Mouse (Mus musculus) forebrain, embryonic 11.5 days (tissue): Measurements from ENCODE around the gene Gja5. TPM values are rescaled to one million over a fixed set of nuclear protein-coding genes. Genes with fewer than 3 reads are reported as not detected.
A peak's percentile ranks its signal among the peaks of the same experiment; 100 is the strongest.

Experiments
- ATAC-seq: fragments of 200-750 bp; cut with Nextera tagmentation; replicated peaks from 2 replicates; pipeline ENCODE4 v1.8.0; 2017; ENCODE audit warnings: moderate TSS enrichment; ENCODE audit not compliant: low FRiP score
- DNase-seq: peaks from one replicate; pipeline ENCODE4 v3.0.0-alpha.2; 2017; ENCODE audit warnings: low spot score
- H3K27ac ChIP-seq: fragments of 300-500 bp; sonication (generic); 2 replicates; pipeline ENCODE4 v1.5.1; 2014; ENCODE audit warnings: low read depth, low read length
- H3K27me3 ChIP-seq: fragments of 300-500 bp; sonication (generic); 2 replicates; pipeline ENCODE4 v1.6.1; 2014; ENCODE audit warnings: mild to moderate bottlenecking, low read length, mixed read lengths; ENCODE audit not compliant: control insufficient read depth, insufficient read depth
- H3K36me3 ChIP-seq: fragments of 300-500 bp; sonication (generic); 2 replicates; pipeline ENCODE4 v1.6.1; 2014; ENCODE audit warnings: mild to moderate bottlenecking, low read length, moderate library complexity, mixed read lengths; ENCODE audit not compliant: control insufficient read depth, insufficient read depth
- H3K4me1 ChIP-seq: fragments of 300-500 bp; sonication (generic); replicated peaks from 2 replicates; pipeline ENCODE4 v1.6.1; 2014; ENCODE audit warnings: low read length, mixed read lengths; ENCODE audit not compliant: control insufficient read depth, insufficient read depth
- H3K4me2 ChIP-seq: fragments of 300-500 bp; sonication (generic); 2 replicates; pipeline ENCODE4 v1.6.1; 2014; ENCODE audit warnings: low read depth, mild to moderate bottlenecking, low read length, moderate library complexity, mixed read lengths; ENCODE audit not compliant: severe bottlenecking
- H3K4me3 ChIP-seq: fragments of 300-500 bp; sonication (generic); 2 replicates; pipeline ENCODE4 v1.5.1; 2014; ENCODE audit warnings: low read depth, low read length
- H3K9ac ChIP-seq: fragments of 300-500 bp; sonication (generic); 2 replicates; pipeline ENCODE4 v1.6.1; 2014; ENCODE audit warnings: low read length
- H3K9me3 ChIP-seq: fragments of 300-500 bp; sonication (generic); 2 replicates; pipeline ENCODE4 v1.6.1; 2016; ENCODE audit warnings: low read length, mixed read lengths; ENCODE audit not compliant: control insufficient read depth
- WGBS: fragments of 180-500 bp; shearing (Covaris S2); extraction: QIAGEN DNeasy Blood & Tissue Kit; methylation state at CpG from one replicate; pipeline ENCODE4 v1.1.7; 2014; 5-methylcytosine and 5-hydroxymethylcytosine counted together
- polyA plus RNA-seq: library from polyadenylated mRNA; unstranded; fragments of >200 nt; fragmentation: Nextera tagmentation; extraction: Ambion mirVana; gene quantifications from 2 replicates; pipeline ENCODE4 v1.2.1, GENCODE M21; 2014

Gja5 gene
- polyA plus RNA-seq, 1 experiment from 2014 or later, result 2.5 TPM

DNA sequence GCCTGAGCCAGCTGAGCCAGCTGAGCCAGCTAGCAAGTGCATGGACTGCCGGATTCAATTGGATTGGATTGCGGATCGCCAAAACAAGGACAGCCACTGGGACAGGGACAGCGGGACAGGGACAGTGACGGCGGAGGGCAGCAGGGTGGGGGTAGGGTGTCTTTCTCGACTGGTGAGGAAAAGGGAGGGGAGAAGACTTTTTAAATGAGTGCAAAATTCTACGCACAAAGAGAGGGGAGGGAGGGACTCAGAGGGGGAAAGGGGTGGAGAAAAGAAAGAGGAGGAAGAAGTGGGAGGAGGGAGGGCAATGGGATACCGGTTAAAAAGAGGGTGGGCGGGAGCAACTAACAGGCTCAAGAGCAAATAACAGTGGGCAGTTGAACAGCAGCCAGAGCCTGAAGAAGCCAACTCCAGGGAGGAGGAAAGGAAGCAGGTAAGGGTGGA is 127.6 kb downstream of the Gja5 start:
- H3K4me1 ChIP-seq, result peaks cover 4% of the 10 kb centered on the region
- H3K27ac ChIP-seq, result no peak overlapping the region
- H3K36me3 ChIP-seq, result no peaks in the 10 kb centered on the region
- under 1% methylated on average over 10 of the region's 10 CpGs for WGBS
- H3K4me3 ChIP-seq, result peak overlapping the region; percentile 28
- no peaks in the 10 kb centered on the region for H3K9me3 ChIP-seq
- H3K27me3 ChIP-seq, result no peaks in the 10 kb centered on the region
- DNase-seq (peak; percentile 57), ATAC-seq (no peak)
- H3K9ac ChIP-seq, result peak overlapping the region; percentile 59
- H3K4me2 ChIP-seq, result peak overlapping the region; percentile 41

DNA sequence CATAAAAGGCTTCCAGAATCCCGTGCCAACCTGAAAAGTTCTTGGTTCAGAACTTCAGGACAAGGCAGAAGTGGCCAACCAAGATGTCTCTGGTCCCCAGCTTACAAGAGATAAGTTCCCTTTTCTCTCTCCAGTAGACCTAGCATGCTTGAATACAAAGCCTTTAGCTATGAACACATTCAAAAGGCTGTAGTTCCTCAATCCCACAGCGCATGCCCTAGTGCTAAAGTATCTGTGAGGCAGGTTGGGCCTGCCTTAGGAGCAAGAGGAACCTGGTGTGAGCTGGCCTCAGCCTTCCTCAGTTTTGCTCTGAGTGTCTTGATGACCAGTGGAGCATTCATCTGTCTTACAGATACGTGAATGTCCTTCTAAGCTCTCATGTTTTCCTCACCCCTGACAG is 131.1 kb downstream of the Gja5 start:
- H3K27ac ChIP-seq, result no peak overlapping the region
- no peaks in the 10 kb centered on the region for H3K36me3 ChIP-seq
- no peak for DNase-seq
- H3K27me3 ChIP-seq, result no peaks in the 10 kb centered on the region
- ATAC-seq, result no peak
- H3K9ac ChIP-seq, result no peak overlapping the region
- peaks cover 4% of the 10 kb centered on the region for H3K4me1 ChIP-seq
- H3K4me3 ChIP-seq, result no peak overlapping the region
- no peak overlapping the region for H3K4me2 ChIP-seq
- WGBS, result 92% methylated on average over 3 of the region's 3 CpGs
- no peaks in the 10 kb centered on the region for H3K9me3 ChIP-seq

DNA sequence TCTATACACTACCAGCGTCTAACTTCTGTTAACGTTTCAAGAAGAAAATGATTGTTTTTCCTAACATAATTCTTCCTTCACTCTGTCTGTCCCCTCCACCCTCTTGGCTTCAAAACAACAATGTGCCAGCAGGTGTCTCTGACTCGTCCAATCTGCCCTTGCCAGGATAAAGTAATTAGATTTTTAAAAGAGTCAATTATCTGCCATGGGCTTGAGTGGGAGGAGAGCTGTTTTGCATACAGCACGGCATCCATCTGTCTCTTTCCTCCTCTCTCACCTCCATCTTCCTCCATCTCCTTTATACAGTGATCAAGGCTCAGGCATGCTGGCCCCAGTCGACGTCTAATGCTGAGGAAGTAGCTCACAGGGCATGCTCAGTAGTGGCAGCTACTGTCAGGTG is 132.6 kb downstream of the Gja5 start:
- ATAC-seq, result no peak
- no peak overlapping the region for H3K27ac ChIP-seq
- no peak overlapping the region for H3K9ac ChIP-seq
- H3K4me1 ChIP-seq, result peaks cover 4% of the 10 kb centered on the region
- H3K36me3 ChIP-seq, result no peaks in the 10 kb centered on the region
- no peaks in the 10 kb centered on the region for H3K9me3 ChIP-seq
- H3K4me2 ChIP-seq, result no peak overlapping the region
- no peak for DNase-seq
- no peaks in the 10 kb centered on the region for H3K27me3 ChIP-seq
- 36% methylated on average over 6 of the region's 6 CpGs for WGBS
- no peak overlapping the region for H3K4me3 ChIP-seq

DNA sequence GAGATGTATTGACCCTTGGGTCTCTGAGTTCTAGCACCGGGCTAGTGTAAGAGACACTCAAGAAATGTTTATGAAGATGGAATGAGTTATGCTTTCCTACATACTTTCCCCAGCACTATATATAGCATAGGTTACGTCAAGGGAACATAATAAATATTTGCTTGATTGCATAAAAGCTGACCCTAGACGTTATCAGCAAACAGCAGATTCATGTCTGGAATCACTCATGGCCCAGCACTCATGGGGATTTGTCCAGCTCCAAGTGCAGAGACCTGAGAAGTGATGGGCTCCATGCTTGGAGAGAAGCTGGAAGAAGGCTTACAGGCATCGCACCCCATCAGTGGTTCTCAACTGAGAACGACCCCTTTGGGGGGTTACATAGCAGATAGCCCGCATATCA is 135.2 kb downstream of the Gja5 start:
- H3K4me3 ChIP-seq, result no peak overlapping the region
- no peaks in the 10 kb centered on the region for H3K36me3 ChIP-seq
- 91% methylated on average over 6 of the region's 6 CpGs for WGBS
- no peaks in the 10 kb centered on the region for H3K9me3 ChIP-seq
- no peak for ATAC-seq
- H3K27ac ChIP-seq, result no peak overlapping the region
- no peaks in the 10 kb centered on the region; the same call in 1 of the 2 replicates for H3K4me1 ChIP-seq
- H3K4me2 ChIP-seq, result no peak overlapping the region
- DNase-seq, result no peak
- H3K27me3 ChIP-seq, result no peaks in the 10 kb centered on the region
- H3K9ac ChIP-seq, result no peak overlapping the region

DNA sequence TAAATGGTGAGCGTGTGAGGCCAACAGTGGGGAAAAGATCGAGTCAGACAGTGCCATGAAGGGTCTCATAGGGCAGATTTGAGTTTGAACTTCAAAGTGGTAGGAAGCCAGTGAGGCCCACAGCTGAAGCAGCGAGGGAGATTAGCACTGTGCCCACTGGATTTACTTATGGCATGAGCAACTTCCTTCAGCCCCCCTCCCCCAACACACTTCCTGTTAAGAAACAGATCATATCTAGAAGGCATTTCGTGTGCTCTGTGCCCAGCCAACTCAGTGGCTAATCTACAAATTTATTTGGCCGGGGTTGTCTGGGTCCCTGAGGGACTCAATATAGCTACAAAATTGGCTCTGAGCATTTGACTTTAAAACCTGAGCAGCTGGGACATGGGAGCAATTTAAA is 139.7 kb downstream of the Gja5 start:
- Histone ChIP-seq H3K4me2 (no peak overlapping the region), H3K27me3 (no peaks in the 10 kb centered on the region), H3K36me3 (no peaks in the 10 kb centered on the region), H3K4me3 (no peak overlapping the region), H3K9ac (no peak overlapping the region), H3K9me3 (no peaks in the 10 kb centered on the region), H3K27ac (no peak overlapping the region), H3K4me1 (no peaks in the 10 kb centered on the region)
- DNase-seq (no peak), ATAC-seq (no peak)
- 81% methylated on average over 5 of the region's 5 CpGs for WGBS

DNA sequence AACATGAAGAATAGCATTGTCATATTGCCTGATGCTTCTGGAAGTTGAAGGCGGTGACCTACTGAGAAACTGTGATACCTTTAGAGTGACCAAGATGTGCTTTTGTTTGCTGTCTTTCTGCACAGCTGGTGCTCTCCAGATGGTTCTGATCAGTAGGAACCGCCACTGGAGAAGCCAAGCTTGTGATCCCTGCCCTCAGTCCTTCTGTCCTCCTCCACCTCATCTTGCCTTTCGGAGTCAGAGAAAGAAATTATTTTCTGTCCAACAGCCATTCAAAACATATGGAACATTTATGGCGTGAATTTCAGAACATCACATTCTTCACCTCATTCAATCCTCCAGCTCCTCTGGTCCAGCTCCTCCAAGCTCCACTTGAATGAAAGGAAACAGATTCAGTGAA is 143.3 kb downstream of the Gja5 start:
- Histone ChIP-seq H3K4me3 (no peak overlapping the region), H3K27ac (no peak overlapping the region), H3K9ac (no peak overlapping the region), H3K4me2 (no peak overlapping the region), H3K9me3 (no peaks in the 10 kb centered on the region), H3K4me1 (no peaks in the 10 kb centered on the region), H3K36me3 (no peaks in the 10 kb centered on the region), H3K27me3 (no peaks in the 10 kb centered on the region)
- DNase-seq (no peak), ATAC-seq (no peak)
- WGBS, result 93% methylated on average over 4 of the region's 4 CpGs

DNA sequence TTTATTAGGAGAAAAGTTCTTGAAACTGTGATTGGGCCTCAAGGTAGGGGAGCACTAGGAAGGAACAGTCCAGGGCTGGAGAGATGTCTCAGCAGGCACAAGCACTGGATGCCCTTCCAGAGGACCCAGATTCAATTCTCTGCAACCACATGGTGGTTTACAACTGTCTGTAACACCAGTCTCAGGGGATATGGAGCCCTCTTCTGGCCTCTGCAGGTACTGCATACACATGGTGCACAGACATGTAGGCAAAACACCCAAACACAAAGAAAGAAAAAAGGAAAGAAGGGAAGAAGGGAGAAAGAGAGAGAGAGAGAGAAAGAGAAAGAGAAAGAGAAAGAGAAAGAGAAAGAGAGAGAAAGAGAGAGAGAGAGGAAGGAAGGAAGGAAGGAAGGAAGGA is 143.9 kb downstream of the Gja5 start:
- no peak overlapping the region for H3K4me3 ChIP-seq
- DNase-seq, result no peak
- H3K9me3 ChIP-seq, result no peaks in the 10 kb centered on the region
- H3K27me3 ChIP-seq, result no peaks in the 10 kb centered on the region
- no peak for ATAC-seq
- H3K4me1 ChIP-seq, result no peaks in the 10 kb centered on the region
- H3K36me3 ChIP-seq, result no peaks in the 10 kb centered on the region
- no peak overlapping the region for H3K4me2 ChIP-seq
- H3K9ac ChIP-seq, result no peak overlapping the region
- H3K27ac ChIP-seq, result no peak overlapping the region

DNA sequence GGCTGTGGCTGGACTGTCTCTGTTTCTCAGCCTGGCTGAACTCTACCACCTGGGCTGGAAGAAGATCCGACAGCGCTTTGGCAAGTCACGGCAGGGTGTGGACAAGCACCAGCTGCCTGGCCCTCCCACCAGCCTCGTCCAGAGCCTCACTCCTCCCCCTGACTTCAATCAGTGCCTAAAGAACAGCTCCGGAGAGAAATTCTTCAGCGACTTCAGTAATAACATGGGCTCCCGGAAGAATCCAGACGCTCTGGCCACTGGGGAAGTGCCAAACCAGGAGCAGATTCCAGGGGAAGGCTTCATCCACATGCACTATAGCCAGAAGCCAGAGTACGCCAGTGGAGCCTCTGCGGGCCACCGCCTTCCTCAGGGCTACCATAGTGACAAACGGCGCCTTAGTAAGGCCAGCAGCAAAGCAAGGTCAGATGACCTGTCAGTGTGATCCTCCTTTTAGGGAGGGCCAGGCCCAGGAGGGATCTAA is 146.8 kb downstream of the Gja5 start:
- no peak overlapping the region for H3K4me2 ChIP-seq
- no peak overlapping the region for H3K9ac ChIP-seq
- ATAC-seq, result no peak; the same call in 1 of the 2 replicates
- DNase-seq, result no peak
- 70% methylated on average over 13 of the region's 13 CpGs for WGBS
- no peaks in the 10 kb centered on the region for H3K9me3 ChIP-seq
- H3K27ac ChIP-seq, result no peak overlapping the region
- no peak overlapping the region for H3K4me3 ChIP-seq
- H3K27me3 ChIP-seq, result no peaks in the 10 kb centered on the region
- H3K36me3 ChIP-seq, result no peaks in the 10 kb centered on the region
- no peaks in the 10 kb centered on the region for H3K4me1 ChIP-seq

DNA sequence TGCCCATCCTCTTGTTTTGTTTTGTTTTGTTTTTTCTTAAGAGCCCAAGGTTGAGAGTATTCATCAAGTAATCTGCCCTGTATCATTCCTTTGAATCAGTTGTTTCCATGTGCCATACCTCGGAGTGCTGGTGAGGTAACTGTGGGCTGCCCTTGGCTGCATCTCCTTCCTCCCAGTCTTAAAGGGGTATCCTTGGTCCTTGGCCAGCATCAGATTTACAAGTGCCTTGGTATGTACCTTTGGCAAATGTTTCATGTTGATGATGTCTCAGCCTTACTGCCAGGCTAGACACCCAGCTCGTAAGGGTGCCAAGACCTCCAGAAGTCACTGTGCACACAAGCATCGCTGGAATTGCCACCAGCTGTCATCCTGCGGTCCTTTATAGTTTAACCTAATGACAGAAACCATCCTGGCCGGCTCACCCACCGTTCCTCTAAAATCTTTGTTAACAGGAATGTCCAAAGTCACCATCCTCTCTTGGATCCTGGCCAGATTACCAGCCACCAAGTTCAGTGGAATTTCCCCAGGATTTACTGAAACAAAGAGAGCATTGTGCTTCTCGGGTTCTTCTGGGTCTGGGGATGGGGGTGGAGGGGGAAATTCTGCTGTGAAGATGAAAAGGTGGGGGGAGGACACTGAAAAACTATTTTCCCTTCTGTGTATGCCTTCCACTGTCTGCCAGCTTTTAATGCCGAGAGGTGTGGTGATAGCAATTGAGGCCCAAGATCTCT is 147.7 kb downstream of the Gja5 start:
- no peak for ATAC-seq
- Histone ChIP-seq H3K4me1 (no peaks in the 10 kb centered on the region), H3K27me3 (no peaks in the 10 kb centered on the region), H3K4me3 (no peak overlapping the region), H3K9me3 (no peaks in the 10 kb centered on the region), H3K36me3 (no peaks in the 10 kb centered on the region), H3K27ac (no peak overlapping the region), H3K4me2 (no peak overlapping the region), H3K9ac (no peak overlapping the region)
- WGBS, result 47% methylated on average over 8 of the region's 8 CpGs
- DNase-seq, result no peak
